Mouse (Mus musculus) left cerebral cortex, postnatal 10 days (tissue): ENCODE results near the gene Akt1s1. TPM values are rescaled to one million over a fixed set of nuclear protein-coding genes. Genes with fewer than 3 reads are reported as not detected.

Experiments
- DNase-seq, 2 experiments: peaks; one replicate each; pipeline ENCODE4 v3.0.0; 2021 to 2022; ENCODE audit warnings: low spot score in 2 of 2, mixed read lengths in 1 of 2; ENCODE audit errors: extremely low spot score in 1 of 2
- intact Hi-C: fragments of 180-260 bp; cut with DNase I; formaldehyde crosslinking; loops from one replicate; pipeline ENCODE4 v1.15.1; 2025
- total RNA-seq, 2 experiments: library from RNA; stranded (reverse); gene quantifications; 2 replicates each; pipeline ENCODE4 v1.2.3; 2021

The Akt1s1 gene
- total RNA-seq, result 10 to 100 TPM; 69.6 to 74.9 TPM

DNA sequence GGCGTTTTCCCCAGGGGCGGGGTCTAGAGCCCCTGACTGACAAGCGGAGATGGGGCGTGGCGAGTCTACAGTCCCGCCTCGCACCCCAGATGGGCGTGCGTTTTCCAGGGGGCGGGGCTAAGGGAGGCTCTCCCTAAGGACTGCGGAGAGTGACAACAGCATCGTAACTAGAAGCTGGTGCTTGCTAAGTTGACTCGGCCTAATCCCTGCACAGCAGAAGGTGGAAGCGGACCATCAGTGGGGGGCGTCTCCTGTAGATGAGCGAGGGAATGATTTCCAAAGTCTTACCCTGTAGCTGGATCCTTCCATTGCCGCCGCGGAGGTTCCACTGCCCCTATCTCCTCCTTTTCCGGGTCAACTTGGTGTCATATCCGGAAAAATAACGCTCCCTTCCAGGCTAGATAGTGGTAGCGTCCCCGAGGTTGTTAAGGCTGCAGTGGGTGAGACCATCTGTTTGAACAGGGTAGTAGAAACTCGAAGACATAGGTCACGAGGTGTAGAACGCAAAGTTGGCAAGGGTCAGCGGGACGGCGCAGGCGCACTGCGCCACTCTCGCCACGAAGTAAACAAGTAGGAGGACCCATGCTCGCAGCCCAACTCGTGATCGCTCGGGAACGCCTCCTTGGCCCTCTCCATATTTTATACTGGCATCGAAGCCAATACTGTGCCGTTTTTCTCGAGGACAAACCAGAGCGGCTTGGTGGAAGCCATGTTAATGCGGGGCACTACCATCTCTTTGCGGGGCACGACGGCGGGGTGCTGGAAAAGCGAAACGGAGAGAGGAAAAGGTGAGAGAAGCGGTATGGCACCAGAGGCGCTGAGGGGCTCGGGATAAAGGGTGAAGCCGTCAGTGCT, at the start of gene Akt1s1, which contains the start of gene Tbc1d17:
Akt1s1 (plus strand) TSS at position 431 of the 855 bp plus-strand sequence.
Tbc1d17 (minus strand) TSS at position 519 of the 855 bp plus-strand sequence.
- peak; percentile 98 to 100 for DNase-seq
- intact Hi-C loops, result no loop called here

GRCm38 (mm10) chr7:44808927-44809326, 39.9 kb upstream of the Akt1s1 start:
- intact Hi-C loops, result no loop called here
- no peak for DNase-seq

DNA sequence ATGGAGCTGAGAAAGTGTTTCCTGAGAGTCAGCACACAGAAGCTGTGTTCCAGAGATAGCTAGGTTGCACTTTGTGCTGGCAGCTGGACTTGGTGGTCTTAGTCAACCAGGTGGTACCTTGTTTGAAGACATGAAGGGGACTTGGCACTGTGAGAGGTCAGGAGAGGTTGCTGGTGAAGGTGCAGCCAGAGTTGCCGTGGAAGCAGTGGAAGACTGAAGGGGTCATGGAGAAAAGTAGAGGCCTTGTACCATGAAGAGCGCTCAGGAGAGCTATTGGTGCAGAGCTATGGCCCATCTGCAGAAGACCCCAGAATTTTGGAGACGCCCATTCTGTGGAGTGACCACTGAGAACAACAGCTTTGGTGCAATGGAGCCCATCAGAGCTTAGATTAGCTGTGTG, 39.3 kb upstream of the Akt1s1 start:
- intact Hi-C loops, result no loop called here
- DNase-seq, result no peak

GRCm38 (mm10) chr7:44810365-44810764, 38.4 kb upstream of the Akt1s1 start:
- intact Hi-C loops, result no loop called here
- DNase-seq, result peak in 1 of 2 experiments; percentile 3

GRCm38 (mm10) chr7:44810819-44811557, 37.8 kb upstream of the Akt1s1 start:
- intact Hi-C loops, result no loop called here
- DNase-seq, result peak in 1 of 2 experiments; percentile 14

DNA sequence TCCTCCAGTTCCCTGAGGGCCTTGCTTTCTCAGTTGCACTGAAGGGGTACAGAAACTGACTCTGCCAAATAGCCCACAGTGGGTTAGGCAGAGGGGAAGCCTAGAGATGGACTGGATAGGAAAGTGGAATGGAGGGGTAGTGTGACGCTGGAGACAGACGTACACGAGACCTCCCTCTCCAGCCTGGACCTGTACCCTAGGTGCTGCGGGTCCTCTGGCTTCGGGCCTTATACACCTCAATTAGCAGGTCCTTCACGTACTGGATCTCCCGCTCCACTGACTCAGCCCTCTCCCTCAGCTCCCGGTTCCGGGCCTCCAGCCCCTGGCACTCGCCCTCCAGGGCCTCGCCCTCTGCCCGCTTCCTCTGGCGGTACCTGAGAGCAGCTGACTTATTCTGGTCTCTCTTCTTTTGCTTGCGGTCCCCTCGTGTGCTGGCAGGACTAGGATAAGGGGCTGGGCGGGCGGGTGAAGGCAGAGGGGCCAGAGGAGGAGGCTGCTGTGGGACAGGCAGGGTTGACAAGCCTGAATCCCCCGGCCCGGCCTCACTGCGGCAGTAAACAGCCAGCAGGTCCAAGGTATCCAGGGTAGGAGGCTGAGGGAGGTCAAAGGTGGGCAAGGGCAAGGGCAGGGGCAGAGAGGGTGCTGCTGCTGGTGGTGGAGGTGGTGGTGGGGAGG, 36.0 kb upstream of the Akt1s1 start:
- DNase-seq, result peak in 1 of 2 experiments; percentile 37
- intact Hi-C loops, result no loop called here

- peak in 1 of 2 experiments; percentile 11 for DNase-seq
- intact Hi-C loops, result no loop called here
Measured at GRCm38 (mm10) chr7:44813985-44814384, 34.8 kb upstream of the Akt1s1 start.

DNA sequence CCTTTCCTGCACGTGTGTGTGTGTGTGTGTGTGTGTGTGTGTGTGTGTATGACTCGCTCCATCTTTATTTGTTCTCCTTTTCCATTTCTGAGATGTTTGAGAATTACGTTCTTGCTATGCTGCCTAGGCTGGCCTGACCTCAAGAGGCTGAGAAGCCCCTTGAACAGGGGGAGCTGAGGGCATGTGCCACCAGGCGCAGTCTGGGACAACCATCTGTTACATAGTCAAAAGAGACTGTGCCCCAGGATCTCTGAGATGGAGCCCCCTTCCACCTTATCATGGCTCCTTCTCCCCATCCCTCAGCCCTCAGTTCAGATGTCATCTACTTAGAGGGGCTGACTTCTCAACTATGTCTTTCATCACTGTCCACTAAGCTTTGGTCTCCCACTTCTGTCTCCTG, 34.4 kb upstream of the Akt1s1 start:
- DNase-seq, result peak in 1 of 2 experiments; percentile 11
- intact Hi-C loops, result no loop called here

DNA sequence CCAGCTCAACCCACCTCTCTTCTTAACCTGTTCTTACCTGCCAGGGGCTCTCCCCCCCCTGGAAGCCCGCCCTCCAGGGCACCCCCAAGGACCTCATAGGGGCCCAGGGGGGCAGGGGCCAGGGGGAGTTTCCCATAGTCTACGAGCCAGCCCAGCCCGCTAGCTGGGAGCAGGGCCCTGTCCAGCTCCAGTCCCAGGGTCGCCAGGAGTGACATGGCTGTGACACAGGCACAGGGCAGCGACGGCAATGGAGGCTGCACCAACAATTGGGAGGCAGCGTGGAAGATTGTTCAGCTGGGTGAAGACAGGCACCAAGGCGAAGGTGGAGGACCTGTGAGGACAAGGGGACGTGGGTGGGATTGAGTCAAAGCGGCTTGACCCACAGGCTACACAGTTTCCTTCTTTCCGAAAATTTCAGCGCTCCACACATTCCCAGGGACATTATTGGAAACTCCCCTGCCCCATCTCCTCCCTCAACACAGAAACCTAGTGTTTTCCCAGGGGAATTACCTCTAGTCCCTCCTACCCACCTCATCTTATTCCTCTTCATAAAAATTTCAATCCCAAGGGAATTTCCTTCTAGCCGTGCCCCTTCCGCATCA, 33.7 kb upstream of the Akt1s1 start:
- DNase-seq, result peak in 1 of 2 experiments; percentile 49
- intact Hi-C loops, result no loop called here

DNA sequence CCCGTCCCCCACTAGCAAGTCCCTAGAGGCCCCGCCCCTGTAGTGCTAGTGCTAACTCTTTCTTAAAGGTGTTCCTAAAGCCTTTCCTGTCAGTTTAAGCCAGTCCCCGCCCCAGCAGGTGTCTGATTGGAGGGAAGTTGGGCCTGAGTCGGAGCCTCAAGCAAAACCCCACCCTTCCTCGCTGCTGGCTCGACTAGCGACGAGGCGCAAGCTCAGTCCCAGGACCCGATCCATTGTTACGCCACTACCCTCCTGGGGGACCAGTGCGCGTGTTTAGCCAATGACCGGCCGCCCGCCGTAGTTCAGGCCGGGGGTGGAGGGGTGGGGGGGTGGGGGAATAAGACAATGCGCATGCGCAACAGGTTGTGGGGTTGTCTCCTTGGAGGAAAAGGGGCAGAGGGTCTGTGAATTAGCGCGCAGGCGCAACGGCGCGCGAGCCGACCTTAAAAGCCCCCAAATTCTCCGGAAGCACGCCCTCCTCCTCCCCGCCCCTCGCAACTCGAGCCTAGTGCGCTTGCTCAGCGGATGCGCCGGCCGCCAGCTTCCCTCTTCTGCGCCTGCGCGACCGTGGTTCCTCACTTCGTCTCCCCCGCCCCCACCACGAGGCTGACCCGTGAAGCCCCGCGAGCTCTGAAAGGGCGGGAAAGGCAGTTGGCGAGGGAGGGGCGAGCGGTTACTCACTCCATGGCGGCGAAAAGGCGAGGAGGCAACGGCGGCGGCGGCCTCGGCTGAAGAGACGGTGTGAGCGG, 32.9 kb upstream of the Akt1s1 start, which contains the start of the genes Nup62 and Il4i1:
Nup62 (plus strand) TSS at position 368 of the 749 bp plus-strand sequence.
Il4i1 (plus strand) TSS at position 667 of the 749 bp plus-strand sequence.
- intact Hi-C loops, result loop anchor here (2.0 kb wide), 1 partner anchor 71 kb away; no protein-coding TSS in a partner anchor
- DNase-seq, result peak; percentile 98 to 100

DNA sequence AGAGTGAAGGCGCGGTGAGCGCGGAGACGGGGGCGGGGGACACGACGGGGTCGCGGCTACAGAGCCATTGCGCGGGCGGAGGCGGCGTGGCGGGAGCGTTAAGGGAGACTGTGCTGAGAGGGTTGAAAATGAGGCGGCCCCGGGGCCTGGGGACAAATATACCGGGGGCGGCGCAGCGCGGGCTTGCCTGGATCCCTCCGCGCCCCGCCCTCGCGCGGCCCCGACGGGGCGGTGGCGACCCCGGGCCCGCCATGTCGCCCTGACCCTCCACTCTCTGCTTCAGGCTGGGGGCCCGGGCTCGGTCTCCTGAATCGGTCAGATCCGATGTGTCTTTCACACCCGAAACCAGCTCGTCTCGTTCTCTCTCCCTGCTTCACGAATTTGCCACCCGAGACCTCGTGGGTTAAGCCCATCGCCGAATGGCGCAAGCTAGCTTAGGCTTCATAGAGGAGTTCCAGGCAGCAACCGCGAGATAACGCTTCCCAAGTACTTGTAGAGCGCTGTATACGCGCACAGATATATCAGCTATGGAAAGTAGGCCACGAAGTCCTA, 32.2 kb upstream of the Akt1s1 start, which contains the start of gene Atf5:
Atf5 (minus strand) TSS at position 189 of the 552 bp plus-strand sequence.
- intact Hi-C loops, result loop anchor here (2.0 kb wide), 1 partner anchor 72 kb away; no protein-coding TSS in a partner anchor
- no peak for DNase-seq

DNA sequence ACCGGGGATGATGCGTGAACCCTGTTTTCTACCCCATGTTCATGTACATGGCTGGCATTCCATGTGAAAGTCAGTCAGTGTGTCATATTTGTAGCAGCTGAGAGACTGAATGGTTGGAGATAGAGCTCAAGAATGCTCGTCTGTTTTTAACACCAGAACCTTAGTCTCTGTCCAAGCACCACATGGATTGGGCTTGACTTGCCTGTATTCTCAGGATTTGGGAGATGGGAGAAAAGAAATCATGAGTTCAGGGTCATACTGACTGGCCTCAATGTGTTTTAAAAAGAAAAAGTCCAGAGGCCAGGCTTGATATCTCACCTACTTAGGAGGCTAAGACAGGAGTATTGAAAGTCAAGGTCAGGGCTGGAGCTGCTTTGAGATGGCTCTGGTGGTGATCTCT, 31.4 kb upstream of the Akt1s1 start:
- DNase-seq, result peak in 1 of 2 experiments; percentile 7
- intact Hi-C loops, result loop anchor here (2.0 kb wide), 1 partner anchor 73 kb away; no protein-coding TSS in a partner anchor

DNA sequence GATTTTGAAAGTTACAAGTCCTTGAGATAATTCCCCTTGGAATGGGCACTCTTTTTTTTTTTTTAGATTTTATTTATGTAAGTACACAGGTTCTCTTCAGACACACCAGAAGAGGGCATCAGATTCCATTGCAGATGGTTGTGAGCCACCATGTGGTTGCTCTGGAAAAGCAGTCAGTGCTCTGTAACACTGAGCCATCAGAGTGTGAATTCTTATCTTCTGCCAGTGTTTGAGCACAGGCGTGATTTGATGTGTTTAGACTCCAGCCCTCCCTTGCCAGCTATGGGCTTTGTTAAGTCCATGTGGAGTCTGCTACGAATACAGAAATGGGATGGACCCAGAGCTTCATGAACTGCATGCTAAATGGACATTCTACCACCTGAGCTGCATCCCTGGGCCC, 30.6 kb upstream of the Akt1s1 start:
- DNase-seq, result peak in 1 of 2 experiments; percentile 20

DNA sequence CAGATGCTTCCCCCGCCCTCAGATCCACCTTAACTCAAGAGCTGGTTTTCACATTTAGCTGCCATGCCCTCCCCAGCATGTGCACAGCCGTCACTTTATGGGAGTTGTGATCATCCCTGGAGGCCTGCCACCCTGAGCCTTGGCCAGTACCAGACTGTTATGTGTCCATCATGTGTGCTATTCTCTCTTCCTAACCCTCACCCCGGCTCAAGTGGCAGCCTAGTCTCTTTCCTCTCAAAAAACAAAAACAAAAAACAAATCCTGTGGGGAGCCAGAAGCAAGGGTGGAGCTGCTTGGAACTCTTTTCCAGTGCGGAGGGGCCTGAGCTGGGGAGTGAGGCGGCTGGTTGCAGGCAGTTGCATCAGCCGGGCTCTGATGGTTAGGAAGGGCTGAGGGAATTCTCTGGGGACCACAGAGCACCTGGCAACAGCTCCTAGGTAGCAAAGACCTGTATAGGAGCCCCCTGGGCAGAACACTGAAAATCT, 30.0 kb upstream of the Akt1s1 start:
- peak in 1 of 2 experiments; percentile 69 for DNase-seq
- intact Hi-C loops, result no loop called here

More for the DNA sequence above, 30.6 kb upstream of the Akt1s1 start:
- intact Hi-C loops, result no loop called here

DNA sequence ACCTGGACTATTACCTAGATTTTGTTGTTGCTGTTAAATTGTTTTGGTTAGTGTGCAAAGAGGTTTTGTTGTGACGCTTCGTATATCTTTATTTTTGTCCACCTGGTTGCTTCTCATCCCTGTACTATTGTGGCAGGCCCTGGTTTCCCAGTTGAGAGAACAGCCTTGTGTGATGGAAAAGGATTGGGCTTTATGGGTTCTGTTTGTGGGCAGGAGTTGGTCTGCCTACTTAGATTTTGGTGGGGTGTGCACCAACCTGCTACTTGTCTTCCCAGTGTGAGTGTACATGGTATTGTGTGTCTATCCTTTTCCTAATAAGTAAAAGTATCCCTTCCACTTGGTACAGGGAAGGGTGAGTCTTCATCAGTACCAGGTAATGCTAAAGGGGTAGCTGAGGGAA, 29.4 kb upstream of the Akt1s1 start:
- intact Hi-C loops, result no loop called here
- peak in 1 of 2 experiments; percentile 4 for DNase-seq

DNA sequence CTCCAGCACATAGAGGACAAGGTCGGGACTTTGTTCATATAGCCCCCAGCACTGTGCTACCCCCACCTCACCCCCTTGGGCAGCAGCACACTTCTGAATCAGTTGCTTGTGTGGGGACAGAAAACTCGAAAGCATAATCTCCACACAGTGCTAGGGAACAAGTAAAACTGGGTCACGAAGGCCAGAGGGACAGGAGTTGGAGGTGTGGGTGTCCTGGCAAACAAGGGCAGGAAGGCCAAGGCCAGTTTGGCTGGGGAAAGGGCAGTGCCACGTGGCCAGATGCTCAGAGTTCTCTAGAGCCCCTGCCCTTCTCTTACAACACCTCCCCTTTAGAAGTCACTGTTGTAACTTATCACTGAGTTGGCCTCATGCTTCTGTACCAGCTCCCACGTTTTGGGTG, 28.9 kb upstream of the Akt1s1 start:
- peak in 1 of 2 experiments; percentile 18 for DNase-seq
- intact Hi-C loops, result no loop called here

- intact Hi-C loops, result no loop called here
Measured at GRCm38 (mm10) chr7:44820525-44820924, 28.3 kb upstream of the Akt1s1 start.

More at GRCm38 (mm10) chr7:44820525-44820924, 28.3 kb upstream of the Akt1s1 start:
- peak in 1 of 2 experiments; percentile 2 for DNase-seq
